Mouse (Mus musculus) layer of hippocampus, adult 11-12 months (tissue): ENCODE measurements at regions not wholly inside any gene's neighbourhood (a gene's known extent, or its start where the extent isn't known, plus 50 kb on each side); places are given as distances from the start of the nearest gene placed in this dataset.
A peak's percentile ranks its signal among the peaks of the same experiment; 100 is the strongest.

ENCODE experiments used
- DNase-seq: peaks from one replicate; pipeline ENCODE4 v3.0.0; 2022; ENCODE audit warnings: low spot score

GRCm38 (mm10) chr12:59599785-59600184 is 380.3 kb upstream of the Fbxo33 start:
- DNase-seq: no peak

DNA sequence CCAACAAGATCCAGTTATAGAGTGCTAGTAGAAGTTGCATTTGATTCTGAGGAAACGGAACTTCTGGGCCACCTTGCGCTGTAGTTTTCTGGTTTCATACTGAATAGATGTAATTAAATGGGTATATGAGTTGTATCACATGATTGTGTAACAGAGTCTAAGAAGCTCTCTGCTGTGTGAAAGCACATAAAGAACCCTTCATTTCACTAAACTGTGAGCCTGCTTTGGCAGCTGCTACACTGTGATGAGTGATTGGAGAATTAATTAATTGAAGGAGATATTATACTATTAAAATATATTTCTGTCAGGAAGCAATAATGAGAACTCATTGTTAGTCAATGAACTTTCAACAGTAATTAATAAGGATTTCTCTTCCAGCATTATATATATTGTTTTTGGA is 369.8 kb upstream of the Fbxo33 start:
- no peak for DNase-seq

GRCm38 (mm10) chr12:59582587-59582986 is 363.1 kb upstream of the Fbxo33 start:
- DNase-seq: no peak

GRCm38 (mm10) chr12:59579694-59580093 is 360.2 kb upstream of the Fbxo33 start:
- no peak for DNase-seq

- no peak for DNase-seq
Observed at GRCm38 (mm10) chr12:59563960-59564359, 344.4 kb upstream of the Fbxo33 start.

- no peak for DNase-seq
Observed at GRCm38 (mm10) chr12:59539788-59540187, 320.3 kb upstream of the Fbxo33 start.

DNA sequence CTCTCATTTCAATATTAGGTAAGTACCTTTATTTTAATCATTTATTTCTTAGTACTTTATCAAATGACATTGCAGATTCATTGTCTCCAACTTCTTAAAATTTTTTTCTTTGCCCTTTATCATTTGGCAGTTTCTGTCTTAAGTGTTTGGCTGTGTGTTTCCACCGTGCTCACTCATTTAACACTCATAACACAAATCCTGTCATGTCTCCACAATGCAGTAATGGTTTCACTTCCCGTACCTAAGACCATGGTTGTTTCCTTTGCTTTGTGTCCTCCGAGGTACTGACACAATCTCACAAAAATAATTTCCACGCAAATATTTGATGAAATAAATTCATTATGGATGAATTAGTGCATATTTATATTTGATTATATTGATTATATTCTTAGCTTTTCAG is 311.0 kb upstream of the Fbxo33 start:
- no peak for DNase-seq

- no peak for DNase-seq
Observed at GRCm38 (mm10) chr12:59523368-59523767, 303.8 kb upstream of the Fbxo33 start.

DNA sequence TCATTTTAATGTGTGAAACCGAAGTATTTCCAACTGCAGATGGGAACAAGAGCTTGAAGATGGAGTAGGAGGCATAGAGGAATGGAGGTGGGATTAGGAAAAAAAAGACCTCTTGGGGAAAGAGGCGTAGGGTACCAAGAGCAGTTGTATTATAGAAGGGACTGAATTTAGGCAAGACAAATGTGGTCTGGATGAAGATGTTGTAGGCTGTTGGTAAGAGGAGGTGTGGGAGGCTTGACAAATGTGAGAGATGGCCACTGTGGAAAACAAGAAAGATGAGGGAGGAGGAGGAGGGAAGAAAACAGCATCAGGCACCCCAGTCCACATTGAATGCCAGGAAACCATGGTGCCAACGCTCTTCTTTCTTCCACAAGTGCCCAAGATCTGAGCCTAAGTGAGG is 302.4 kb upstream of the Fbxo33 start:
- no peak for DNase-seq

DNA sequence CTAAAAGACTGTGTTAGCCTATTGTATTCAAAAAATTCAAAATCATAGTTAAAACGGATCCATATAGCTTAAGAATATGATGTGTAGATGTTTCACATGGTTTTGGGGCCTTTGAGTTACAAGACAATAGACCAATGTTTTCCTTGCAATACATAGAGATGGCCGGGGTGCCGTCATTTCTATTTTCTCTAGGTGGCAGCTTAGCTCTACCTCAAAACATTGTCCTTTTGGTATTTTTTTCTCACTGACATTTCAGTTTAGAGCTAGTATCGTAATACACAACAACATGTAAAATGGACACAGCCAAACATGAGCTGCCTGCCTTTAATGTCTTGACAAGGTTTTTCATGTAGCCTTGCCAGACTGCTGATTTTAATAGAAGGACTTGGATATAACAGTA is 290.3 kb upstream of the Fbxo33 start:
- DNase-seq: peak; percentile 33

DNA sequence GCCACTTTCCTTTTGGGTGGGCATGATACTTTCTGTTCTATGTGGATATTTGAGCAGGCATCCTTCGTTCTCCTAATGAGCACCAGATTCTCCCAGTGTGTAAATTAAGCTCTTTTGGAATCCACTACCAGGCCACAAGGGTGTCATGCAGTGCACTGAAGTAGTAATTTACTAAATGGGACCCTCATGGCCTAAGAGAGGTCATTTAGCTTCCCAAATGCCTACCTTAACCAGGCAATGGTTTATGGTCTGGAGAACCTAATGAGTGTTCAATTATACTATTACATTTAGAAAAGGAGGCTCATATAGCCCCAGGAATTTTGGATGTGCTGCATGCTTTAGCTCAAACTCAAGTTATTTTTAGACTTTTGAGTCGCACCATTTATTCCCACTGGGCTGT is 289.6 kb upstream of the Fbxo33 start:
- DNase-seq: no peak

GRCm38 (mm10) chr12:59507431-59507830 is 287.9 kb upstream of the Fbxo33 start:
- no peak for DNase-seq

- DNase-seq: no peak
Observed at GRCm38 (mm10) chr12:59497434-59497833, 277.9 kb upstream of the Fbxo33 start.

DNA sequence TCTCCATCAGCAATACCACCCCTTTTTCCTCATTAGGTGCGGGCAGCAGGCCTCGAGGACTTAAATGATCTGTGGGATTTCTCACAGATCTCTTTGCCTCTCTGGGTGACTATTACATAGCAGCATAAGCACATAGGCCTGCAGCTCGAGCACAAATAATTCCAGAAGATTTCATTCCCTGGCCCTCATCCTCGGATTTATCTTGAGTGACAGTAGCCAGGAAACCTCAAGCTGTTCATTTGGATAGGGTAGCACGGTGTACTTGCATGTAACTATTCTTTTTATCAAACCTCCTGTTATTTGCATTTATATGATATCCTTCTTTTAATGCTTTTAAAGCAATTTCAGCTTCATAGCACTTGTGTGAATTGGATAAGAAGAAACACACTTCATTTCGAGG is 268.5 kb upstream of the Fbxo33 start:
- DNase-seq: no peak

GRCm38 (mm10) chr12:59487507-59487906 is 268.0 kb upstream of the Fbxo33 start:
- DNase-seq: no peak

GRCm38 (mm10) chr12:59460997-59461961 is 241.8 kb upstream of the Fbxo33 start:
- DNase-seq: peak; percentile 20

- DNase-seq: no peak
Observed at GRCm38 (mm10) chr12:59456175-59456851, 236.8 kb upstream of the Fbxo33 start.

- no peak for DNase-seq
Observed at GRCm38 (mm10) chr12:59415051-59415450, 195.5 kb upstream of the Fbxo33 start.

- no peak for DNase-seq
Observed at GRCm38 (mm10) chr12:59411491-59411890, 192.0 kb upstream of the Fbxo33 start.

GRCm38 (mm10) chr12:59391103-59391502 is 171.6 kb upstream of the Fbxo33 start:
- DNase-seq: no peak

DNA sequence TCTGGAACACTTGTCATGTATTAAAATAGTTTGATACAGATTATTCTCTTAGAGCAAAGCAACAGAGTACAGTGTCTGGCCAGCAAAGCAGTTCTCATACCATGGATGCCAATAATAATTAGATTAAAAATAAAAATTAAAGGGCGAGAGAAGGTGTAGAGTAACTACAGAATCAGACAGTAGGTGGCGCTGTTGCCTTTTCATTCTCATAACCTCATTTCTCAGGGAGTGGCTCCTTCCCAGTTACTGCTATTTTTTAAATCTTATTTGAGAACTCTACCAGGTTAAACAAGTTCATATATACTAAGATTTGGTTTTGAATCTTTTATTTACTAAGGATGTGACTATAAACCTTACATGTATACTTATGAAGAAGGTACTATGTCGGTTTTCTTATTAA is 163.3 kb upstream of the Fbxo33 start:
- DNase-seq: peak; percentile 69

- DNase-seq: no peak
Observed at GRCm38 (mm10) chr12:59341586-59341985, 122.1 kb upstream of the Fbxo33 start.

- no peak for DNase-seq
Observed at GRCm38 (mm10) chr12:59330753-59331152, 111.2 kb upstream of the Fbxo33 start.
